Mouse (Mus musculus) limb, embryonic 11.5 days (tissue): ENCODE measurements around the gene Plk5. TPM values are rescaled to one million over a fixed set of nuclear protein-coding genes. Genes with fewer than 3 reads are reported as not detected.
"Not testable (repeated sequence)": the region's sequence is repeated elsewhere in the genome, so short reads cannot be mapped to it uniquely, and the experiment has no call there.

ENCODE experiments used
- ATAC-seq: fragments of 200-750 bp; cut with Nextera tagmentation; 2 replicates; pipeline ENCODE4 v1.8.0; 2017; ENCODE audit warnings: low read depth; ENCODE audit not compliant: insufficient number of reproducible peaks, low FRiP score, low TSS enrichment
- DNase-seq: peaks from one replicate; pipeline ENCODE4 v3.0.0-alpha.2; 2015; ENCODE audit warnings: low spot score
- H3K27ac ChIP-seq: fragments of 300-500 bp; sonication (generic); replicated peaks from 2 replicates; pipeline ENCODE4 v1.5.1; 2014; ENCODE audit warnings: low read depth, mild to moderate bottlenecking, low read length
- H3K27me3 ChIP-seq: fragments of 300-500 bp; sonication (generic); 2 replicates; pipeline ENCODE4 v1.6.1; 2014; ENCODE audit warnings: mild to moderate bottlenecking, low read length, mixed read lengths; ENCODE audit not compliant: control insufficient read depth, insufficient read depth
- H3K36me3 ChIP-seq: fragments of 300-500 bp; sonication (generic); 2 replicates; pipeline ENCODE4 v1.6.1; 2014; ENCODE audit warnings: mild to moderate bottlenecking, low read length, moderate library complexity, mixed read lengths; ENCODE audit not compliant: control insufficient read depth, insufficient read depth
- H3K4me1 ChIP-seq: fragments of 300-500 bp; sonication (generic); 2 replicates; pipeline ENCODE4 v1.6.1; 2014; ENCODE audit warnings: low read length, mixed read lengths; ENCODE audit not compliant: control insufficient read depth, insufficient read depth
- H3K4me2 ChIP-seq: fragments of 300-500 bp; sonication (generic); 2 replicates; pipeline ENCODE4 v1.6.1; 2014; ENCODE audit warnings: low read depth, mild to moderate bottlenecking, moderate library complexity; ENCODE audit not compliant: severe bottlenecking
- H3K4me3 ChIP-seq: fragments of 300-500 bp; sonication (generic); 2 replicates; pipeline ENCODE4 v1.5.1; 2014; ENCODE audit warnings: low read depth, low read length
- H3K9ac ChIP-seq: fragments of 300-500 bp; sonication (generic); 2 replicates; pipeline ENCODE4 v1.6.1; 2014; ENCODE audit warnings: mild to moderate bottlenecking, low read length
- H3K9me3 ChIP-seq: fragments of 300-500 bp; sonication (generic); 2 replicates; pipeline ENCODE4 v1.6.1; 2016; ENCODE audit warnings: low read length; ENCODE audit not compliant: control insufficient read depth
- WGBS: fragments of 180-500 bp; shearing (Covaris S2); extraction: QIAGEN DNeasy Blood & Tissue Kit; methylation state at CpG from one replicate; pipeline ENCODE4 v1.1.7; 2014; 5-methylcytosine and 5-hydroxymethylcytosine counted together
- polyA plus RNA-seq: library from polyadenylated mRNA; unstranded; fragments of >200 nt; fragmentation: Nextera tagmentation; extraction: Ambion mirVana; gene quantifications from 2 replicates; pipeline ENCODE4 v1.2.1, GENCODE M21; 2014

The Plk5 gene
- polyA plus RNA-seq, 1 experiment from 2014 or later, result 0.49 TPM

- peaks cover 7% of the 10 kb centered on the region for H3K4me1 ChIP-seq
These were observed 15.2 kb upstream of the Plk5 start for GRCm38 (mm10) chr10:80341026-80341425.

GRCm38 (mm10) chr10:80341491-80342304, 14.6 kb upstream of the Plk5 start:
- ATAC-seq (no peak), DNase-seq (peak; percentile 34)
- peak overlapping the region; percentile 8; the same call in 1 of the 2 replicates for H3K4me3 ChIP-seq
- peaks cover 7% of the 10 kb centered on the region for H3K4me1 ChIP-seq
- H3K36me3 ChIP-seq, result no peaks in the 10 kb centered on the region
- H3K4me2 ChIP-seq, result peak overlapping the region; percentile 37; the same call in 1 of the 2 replicates
- H3K9ac ChIP-seq, result no peak overlapping the region
- no peaks in the 10 kb centered on the region for H3K9me3 ChIP-seq
- 3% methylated on average over 45 of the region's 47 CpGs for WGBS
- H3K27me3 ChIP-seq, result peaks cover 66% of the 10 kb centered on the region
- no peak overlapping the region for H3K27ac ChIP-seq

More at GRCm38 (mm10) chr10:80341026-80341425, 15.2 kb upstream of the Plk5 start:
- H3K4me2 ChIP-seq, result no peak overlapping the region
- H3K4me3 ChIP-seq, result no peak overlapping the region
- peaks cover 60% of the 10 kb centered on the region for H3K27me3 ChIP-seq
- WGBS, result 18% methylated on average over 21 of the region's 21 CpGs
- ATAC-seq (no peak), DNase-seq (no peak)
- H3K27ac ChIP-seq, result no peak overlapping the region
- no peaks in the 10 kb centered on the region for H3K36me3 ChIP-seq
- H3K9ac ChIP-seq, result no peak overlapping the region
- H3K9me3 ChIP-seq, result no peaks in the 10 kb centered on the region

- Histone ChIP-seq H3K4me1 (peaks cover 7% of the 10 kb centered on the region), H3K9ac (no peak overlapping the region), H3K4me3 (peak overlapping the region; percentile 18; the same call in 1 of the 2 replicates), H3K36me3 (no peaks in the 10 kb centered on the region), H3K27me3 (peaks cover 71% of the 10 kb centered on the region), H3K4me2 (peak overlapping the region; percentile 37; the same call in 1 of the 2 replicates), H3K9me3 (no peaks in the 10 kb centered on the region), H3K27ac (no peak overlapping the region)
- WGBS, result under 1% methylated on average over 26 of the region's 26 CpGs
- ATAC-seq, result no peak
- no peak for DNase-seq
These were observed 13.9 kb upstream of the Plk5 start for GRCm38 (mm10) chr10:80342305-80342748.

GRCm38 (mm10) chr10:80342749-80343424, 13.4 kb upstream of the Plk5 start:
- WGBS, result under 1% methylated on average over 30 of the region's 33 CpGs
- ATAC-seq (peak; percentile 45; the same call in 1 of the 2 replicates), DNase-seq (peak; percentile 62)
- Histone ChIP-seq H3K4me2 (peak overlapping the region; percentile 37; the same call in 1 of the 2 replicates), H3K27ac (no peak overlapping the region), H3K4me3 (peak overlapping the region; percentile 18; the same call in 1 of the 2 replicates), H3K4me1 (peaks cover 7% of the 10 kb centered on the region), H3K9ac (no peak overlapping the region), H3K36me3 (no peaks in the 10 kb centered on the region), H3K9me3 (no peaks in the 10 kb centered on the region), H3K27me3 (peaks cover 77% of the 10 kb centered on the region)

GRCm38 (mm10) chr10:80343425-80343895, 12.8 kb upstream of the Plk5 start:
- whole genome bisulfite sequencing, result 27% methylated on average over 13 of the region's 13 CpGs
- H3K27ac ChIP-seq, result no peak overlapping the region

GRCm38 (mm10) chr10:80344131-80344661, 12.1 kb upstream of the Plk5 start:
- 42% methylated on average over 9 of the region's 9 CpGs for WGBS
- Histone ChIP-seq H3K9me3 (no peaks in the 10 kb centered on the region), H3K27me3 (peaks cover 90% of the 10 kb centered on the region), H3K4me2 (no peak overlapping the region), H3K27ac (no peak overlapping the region), H3K36me3 (no peaks in the 10 kb centered on the region), H3K4me1 (peaks cover 16% of the 10 kb centered on the region), H3K4me3 (no peak overlapping the region), H3K9ac (no peak overlapping the region)
- DNase-seq, result no peak
- no peak for ATAC-seq

More at GRCm38 (mm10) chr10:80343425-80343895, 12.8 kb upstream of the Plk5 start:
- no peak for ATAC-seq
- peaks cover 9% of the 10 kb centered on the region for H3K4me1 ChIP-seq
- H3K4me2 ChIP-seq, result no peak overlapping the region
- peaks cover 82% of the 10 kb centered on the region for H3K27me3 ChIP-seq
- no peaks in the 10 kb centered on the region for H3K36me3 ChIP-seq
- no peak overlapping the region for H3K4me3 ChIP-seq
- H3K9me3 ChIP-seq, result no peaks in the 10 kb centered on the region
- no peak overlapping the region for H3K9ac ChIP-seq
- DNase-seq, result no peak

- Histone ChIP-seq H3K4me3 (no peak overlapping the region), H3K36me3 (no peaks in the 10 kb centered on the region), H3K4me2 (no peak overlapping the region), H3K9me3 (no peaks in the 10 kb centered on the region), H3K27me3 (peaks cover 98% of the 10 kb centered on the region), H3K9ac (peak overlapping the region; percentile 7; the same call in 1 of the 2 replicates), H3K4me1 (peaks cover 17% of the 10 kb centered on the region), H3K27ac (no peak overlapping the region)
- WGBS, result under 1% methylated on average over 16 of the region's 16 CpGs
- DNase-seq (no peak), ATAC-seq (no peak)
These were observed 11.1 kb upstream of the Plk5 start for GRCm38 (mm10) chr10:80345122-80345521.

- H3K4me1 ChIP-seq, result peaks cover 17% of the 10 kb centered on the region
- peaks cover 96% of the 10 kb centered on the region for H3K27me3 ChIP-seq
- ATAC-seq, H3K9ac ChIP-seq, H3K4me3 ChIP-seq, H3K27ac ChIP-seq, H3K9me3 ChIP-seq, H3K36me3 ChIP-seq, DNase-seq, H3K4me2 ChIP-seq: not testable (repeated sequence)
- 79% methylated on average over 5 of the region's 6 CpGs for WGBS
These were observed 10.3 kb upstream of the Plk5 start for GRCm38 (mm10) chr10:80345929-80346328.
